Mouse (Mus musculus): ENCODE results near the gene Mthfsd.

Gene Mthfsd

GRCm38 (mm10) chr8:121073174-121074107, 34.8 kb downstream of the Mthfsd start:
- no peak for DNase-seq (ENCODE audit: low read depth, low spot score)

GRCm38 (mm10) chr8:121072406-121073130, 35.6 kb downstream of the Mthfsd start:
- no peak for DNase-seq (ENCODE audit: low read depth, low spot score)

GRCm38 (mm10) chr8:121071454-121071853, 36.7 kb downstream of the Mthfsd start:
- no peak for DNase-seq (ENCODE audit: low read depth, low spot score)

- no peak for DNase-seq (ENCODE audit: low read depth, low spot score)
Measured at GRCm38 (mm10) chr8:121063649-121064048, 44.5 kb downstream of the Mthfsd start.

GRCm38 (mm10) chr8:121062521-121062920, 45.7 kb downstream of the Mthfsd start:
- no peak for DNase-seq (ENCODE audit: low read depth, low spot score)

- DNase-seq (ENCODE audit: low read depth, low spot score): no peak
Measured at GRCm38 (mm10) chr8:121059098-121059497, 49.1 kb downstream of the Mthfsd start.

- no peak for DNase-seq (ENCODE audit: low read depth, low spot score)
Measured at GRCm38 (mm10) chr8:121058081-121058480, 50.1 kb downstream of the Mthfsd start.

GRCm38 (mm10) chr8:121047441-121047840, 60.8 kb downstream of the Mthfsd start:
- peak; percentile 40 for DNase-seq (ENCODE audit: low read depth, low spot score)

GRCm38 (mm10) chr8:121043719-121044440, 64.3 kb downstream of the Mthfsd start:
- no peak for DNase-seq (ENCODE audit: low read depth, low spot score)
